Mouse (Mus musculus): Measurements from ENCODE around the gene Nfkbib.

The Nfkbib gene

DNA sequence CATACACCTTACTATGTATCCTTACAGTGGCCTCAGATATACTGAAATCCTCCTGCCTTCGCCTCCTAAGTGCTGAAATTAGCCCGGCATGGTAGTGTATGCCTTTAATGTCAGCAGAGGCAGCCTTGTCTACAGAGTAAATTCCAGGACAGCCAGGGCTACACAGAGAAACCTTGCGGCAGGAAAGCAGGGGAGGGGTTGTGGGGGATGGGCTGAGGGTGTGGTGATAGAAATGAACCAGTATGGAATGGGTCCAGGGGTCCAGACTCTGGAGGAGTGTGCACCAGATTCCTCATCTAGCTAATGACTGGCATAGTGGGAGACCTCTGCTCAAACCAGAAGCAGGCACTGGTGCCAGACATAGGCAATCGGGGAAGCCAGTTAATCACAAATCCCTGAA is 48.2 kb downstream of the Nfkbib start:
- no peak for DNase-seq (ENCODE audit: low spot score in 2 of 2)

DNA sequence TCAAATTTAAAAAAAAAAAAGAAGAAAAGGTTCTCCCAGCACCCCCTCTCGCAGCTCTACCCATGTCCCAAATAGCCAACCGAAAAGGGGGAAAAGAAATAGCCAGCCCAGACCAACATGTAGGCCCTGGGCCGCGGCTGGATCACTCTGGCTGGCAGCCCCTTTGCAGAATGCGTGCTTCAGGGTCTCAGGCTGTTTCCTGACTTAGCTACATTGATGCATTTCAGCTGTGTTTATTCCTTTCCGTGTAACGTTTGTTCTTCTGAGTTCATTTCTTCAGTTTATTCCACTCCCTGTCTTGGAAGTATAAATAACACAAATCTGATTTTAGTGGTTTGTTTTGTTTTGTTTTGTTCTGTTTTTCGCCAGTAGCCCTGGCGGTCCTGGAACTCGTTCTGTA is 49.6 kb downstream of the Nfkbib start:
- no peak for DNase-seq (ENCODE audit: low spot score in 2 of 2)

DNA sequence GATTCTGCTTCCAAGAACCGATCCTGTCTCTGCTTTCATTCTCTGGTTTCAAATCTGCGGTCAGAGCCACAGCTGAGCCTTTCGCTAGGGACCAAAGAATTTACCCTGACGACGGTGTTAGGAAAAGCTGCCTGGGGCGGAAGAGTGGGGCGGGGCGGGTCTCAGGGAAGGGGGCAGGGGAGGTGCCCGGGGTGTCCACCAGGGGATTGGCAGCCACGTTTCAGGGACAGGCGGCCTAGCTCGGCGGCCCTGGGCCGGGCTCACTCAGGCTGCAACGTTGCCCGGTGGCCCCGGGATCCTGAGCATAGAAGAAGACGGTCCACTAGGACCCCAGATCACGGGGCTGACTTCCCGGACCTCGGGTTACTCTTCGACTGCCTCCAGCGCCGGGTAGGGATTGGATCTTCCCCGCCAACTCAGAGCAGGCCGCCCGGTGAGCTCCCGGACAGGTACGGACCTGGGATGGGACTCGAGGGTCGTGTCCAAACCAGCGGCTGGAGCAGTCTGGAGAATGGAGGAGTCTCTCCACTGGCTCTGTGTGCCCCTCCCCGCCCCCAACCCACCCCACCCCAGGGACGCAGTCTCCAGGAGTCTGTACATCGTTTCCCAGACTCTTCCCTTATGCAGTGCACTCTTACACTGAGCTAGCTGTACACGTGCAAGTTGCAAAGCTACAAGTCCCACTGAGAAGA is 50.6 kb downstream of the Nfkbib start, which contains the start of gene Fbxo17:
Gene Fbxo17 (plus strand): TSS at position 215 of the 692 bp plus-strand sequence.
- peak; percentile 43 to 48 for DNase-seq (ENCODE audit: low spot score in 2 of 2)

- DNase-seq (ENCODE audit: low spot score in 2 of 2): no peak
These were observed 51.7 kb downstream of the Nfkbib start for GRCm38 (mm10) chr7:28715598-28715997.

DNA sequence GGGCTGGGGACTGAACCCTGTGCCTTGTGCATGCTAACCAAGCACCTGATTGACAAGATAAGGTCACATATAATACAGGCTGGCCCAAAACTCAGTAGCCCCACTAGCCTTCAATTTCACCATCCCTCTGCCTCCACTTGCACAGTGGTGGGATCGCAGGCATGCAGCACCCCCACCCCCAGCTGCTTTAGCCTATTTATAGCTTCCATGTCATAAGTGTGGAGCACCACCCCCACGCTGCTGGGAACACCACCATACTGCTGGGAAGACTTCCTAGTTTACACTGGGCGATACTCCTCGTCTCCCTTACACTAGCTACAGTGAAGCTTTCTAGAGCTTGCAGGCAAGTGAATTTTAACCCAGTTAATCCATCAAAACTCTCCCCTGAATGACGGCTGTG is 52.6 kb downstream of the Nfkbib start:
- DNase-seq (ENCODE audit: low spot score in 2 of 2): no peak

DNA sequence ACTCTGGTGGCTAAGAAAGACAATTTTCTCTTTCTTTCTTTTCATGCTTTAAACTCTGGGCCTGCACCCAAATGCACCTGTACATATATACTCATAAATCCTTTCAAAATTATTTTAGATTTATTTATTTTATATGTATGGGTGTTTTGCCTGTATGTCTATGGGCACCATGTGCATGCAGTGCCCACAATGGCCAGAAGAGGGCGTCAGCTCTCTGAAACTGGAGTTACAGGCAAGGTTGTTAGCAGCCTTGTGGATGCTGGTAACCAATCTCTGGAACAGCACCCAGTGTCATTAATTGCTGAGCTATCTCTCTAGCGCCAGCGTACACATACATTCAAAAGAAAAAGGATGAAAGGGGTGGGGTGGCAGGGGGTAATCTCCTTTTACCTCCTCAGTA is 56.4 kb downstream of the Nfkbib start:
- DNase-seq (ENCODE audit: low spot score in 2 of 2): no peak

DNA sequence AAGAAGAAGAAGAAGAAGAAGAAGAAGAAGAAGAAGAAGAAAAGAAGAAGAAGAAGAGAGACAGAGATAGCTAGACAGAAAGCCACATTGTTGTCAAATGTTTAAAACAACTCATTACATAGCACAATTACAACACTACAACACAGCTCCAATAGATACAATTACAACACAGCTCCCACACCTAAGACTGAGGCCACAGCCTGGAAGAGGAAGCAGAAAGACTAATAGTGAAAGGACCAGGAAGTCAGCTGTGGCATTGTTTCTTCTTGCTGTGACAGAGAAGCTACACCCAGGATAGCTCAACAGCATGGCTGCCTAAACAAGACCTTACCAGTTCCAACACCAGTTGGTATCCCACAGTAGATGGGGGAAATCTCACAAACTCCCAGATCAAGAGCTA is 57.9 kb downstream of the Nfkbib start:
- no peak for DNase-seq (ENCODE audit: low spot score in 2 of 2)

All from urinary bladder, postnatal 36 days (tissue).